In the genomic region with DNA sequence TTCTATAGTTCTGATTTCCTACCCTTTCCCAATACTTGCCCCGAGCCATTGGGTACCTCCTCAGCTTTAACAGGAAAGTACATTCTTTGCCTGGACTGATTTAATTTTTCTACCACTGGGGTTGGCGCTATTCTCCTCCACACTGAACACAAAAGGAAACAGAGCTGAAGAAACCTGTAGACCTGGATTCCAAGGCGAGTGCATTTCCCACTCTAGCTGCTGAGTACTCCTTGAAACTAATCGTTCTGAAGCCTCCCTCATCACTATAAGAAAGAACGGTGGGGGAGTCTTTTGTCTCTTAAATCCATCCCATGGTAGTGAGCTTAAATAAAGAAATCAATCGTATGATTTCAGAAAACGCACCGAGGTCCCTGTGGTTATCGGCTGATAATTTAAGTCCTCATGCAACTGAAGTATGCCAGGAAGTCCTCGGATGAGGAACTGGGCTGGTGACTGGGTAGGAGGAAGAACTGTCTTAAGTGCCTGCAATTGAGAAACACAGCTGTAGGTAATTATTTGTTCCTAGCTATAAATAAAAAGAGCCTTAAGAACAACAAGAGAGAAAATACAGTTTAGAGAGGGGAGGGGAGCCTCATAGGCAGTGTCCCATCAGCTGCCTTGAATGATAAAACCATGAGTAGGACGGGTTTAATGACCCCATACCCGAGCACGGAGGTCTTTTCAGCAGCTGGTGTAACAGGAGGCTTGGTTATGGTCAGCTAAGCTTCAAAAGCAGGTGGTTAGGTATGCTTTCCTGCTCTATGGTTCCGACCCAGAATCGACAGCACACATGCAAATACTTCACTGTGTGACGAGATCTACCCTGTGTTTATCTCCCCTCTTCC, we compare ENCODE assay signal across 28 mouse cellular contexts.
DNase-seq lines count a peak whose midpoint lies in the region; ATAC-seq and TF ChIP-seq lines count a peak whose summit lies in the region.
"Had no signal": no experiment of that assay in that cellular context is flagged by ENCODE, and none has a peak within 500 bp of the region (broad histone marks: within the 10 kb centered on the region; RNA-seq: fewer than 3 reads in every experiment).

No protein-coding gene starts in this region.

- no peak overlapping the region for H3K4me3 ChIP-seq in kidney, embryonic 14.5 days (ENCODE audit: low read length)
- no peak overlapping the region for H3K4me3 ChIP-seq in kidney, adult 2 months (ENCODE audit: insufficient read depth, low read depth, low read length)
- H3K4me3 ChIP-seq in lung, embryonic 15.5 days = no peak overlapping the region
- no peak overlapping the region for H3K4me3 ChIP-seq in lung, adult 2 months (replicated peaks; ENCODE audit: extremely low read depth, low read depth, low read length)
- H3K4me3 ChIP-seq: embryonic facial prominence, embryonic 13.5 days; hindbrain, embryonic 10.5 days; intestine, embryonic 15.5 days; layer of hippocampus, adult 2 months; limb, embryonic 12.5 days; midbrain, embryonic 15.5 days; neural tube, embryonic 12.5 days had no signal

- H3K9ac ChIP-seq in kidney, embryonic 14.5 days (ENCODE audit: low read depth, low read length) = no peak overlapping the region
- no peak overlapping the region for H3K9ac ChIP-seq in lung, embryonic 15.5 days
- H3K9ac ChIP-seq: embryonic facial prominence, embryonic 13.5 days; intestine, embryonic 15.5 days; limb, embryonic 12.5 days; liver, postnatal 0 days; midbrain, embryonic 15.5 days; neural tube, embryonic 12.5 days had no signal

- H3K27ac ChIP-seq in kidney, embryonic 14.5 days (ENCODE audit: low read depth, low read length) = no peak overlapping the region
- no peak overlapping the region for H3K27ac ChIP-seq in kidney, adult 2 months (ENCODE audit: insufficient read depth, low read depth, low read length)
- no peak overlapping the region for H3K27ac ChIP-seq in lung, embryonic 15.5 days
- H3K27ac ChIP-seq: embryonic facial prominence, embryonic 13.5 days; hindbrain, embryonic 10.5 days; intestine, embryonic 15.5 days; layer of hippocampus, adult 2 months; limb, embryonic 12.5 days; midbrain, embryonic 15.5 days; neural tube, embryonic 12.5 days had no signal

- H3K4me1 ChIP-seq in kidney, embryonic 14.5 days (ENCODE audit: control insufficient read depth, insufficient read depth, low read length) = no peaks in the 10 kb centered on the region
- no peaks in the 10 kb centered on the region for H3K4me1 ChIP-seq in kidney, adult 2 months (ENCODE audit: control insufficient read depth, insufficient read depth, low read length)
- H3K4me1 ChIP-seq in lung, embryonic 15.5 days = no peaks in the 10 kb centered on the region
- no peaks in the 10 kb centered on the region for H3K4me1 ChIP-seq in lung, adult 2 months (ENCODE audit: control insufficient read depth, insufficient read depth, low read length)
- H3K4me1 ChIP-seq: embryonic facial prominence, embryonic 13.5 days; hindbrain, embryonic 10.5 days; intestine, embryonic 15.5 days; midbrain, embryonic 15.5 days; neural tube, embryonic 12.5 days had no signal

- no peaks in the 10 kb centered on the region for H3K9me3 ChIP-seq in kidney, embryonic 14.5 days (ENCODE audit: control insufficient read depth, low read length)
- no peaks in the 10 kb centered on the region for H3K9me3 ChIP-seq in lung, embryonic 15.5 days
- H3K9me3 ChIP-seq: embryonic facial prominence, embryonic 13.5 days; hindbrain, embryonic 10.5 days; intestine, embryonic 15.5 days; limb, embryonic 12.5 days; midbrain, embryonic 15.5 days; neural tube, embryonic 12.5 days had no signal

- H3K4me2 ChIP-seq in kidney, embryonic 14.5 days (replicated peaks; ENCODE audit: low read depth, low read length) = no peak overlapping the region
- H3K4me2 ChIP-seq in lung, embryonic 15.5 days = no peak overlapping the region
- H3K4me2 ChIP-seq: embryonic facial prominence, embryonic 13.5 days; heart, embryonic 11.5 days; intestine, embryonic 15.5 days; limb, embryonic 12.5 days; liver, embryonic 11.5 days; midbrain, embryonic 15.5 days; neural tube, embryonic 12.5 days had no signal

- H3K36me3 ChIP-seq in kidney, embryonic 14.5 days (ENCODE audit: control insufficient read depth, insufficient read depth, low read length) = no peaks in the 10 kb centered on the region
- H3K36me3 ChIP-seq in kidney, adult 2 months (ENCODE audit: control insufficient read depth, insufficient read depth, low read length) = no peaks in the 10 kb centered on the region
- no peaks in the 10 kb centered on the region for H3K36me3 ChIP-seq in lung, embryonic 15.5 days
- H3K36me3 ChIP-seq: embryonic facial prominence, embryonic 13.5 days; hindbrain, embryonic 10.5 days; intestine, embryonic 15.5 days; limb, embryonic 12.5 days; midbrain, embryonic 15.5 days; neural tube, embryonic 12.5 days had no signal

- no peak for TF ChIP-seq CTCF in kidney, adult 2 months (conservative IDR thresholded peaks at IDR 0.05; ENCODE audit: insufficient read depth, insufficient read length, low read depth, low read length)
- no peak for TF ChIP-seq CTCF in lung, adult 2 months (IDR thresholded peaks at IDR 0.05; ENCODE audit: insufficient read depth, low read length)

- 59% methylated on average over 16 of the region's 16 CpGs for WGBS in kidney, embryonic 14.5 days
- 50% methylated on average over 16 of the region's 16 CpGs for WGBS in kidney, adult 2 months
- 66% methylated on average over 16 of the region's 16 CpGs for WGBS in lung, embryonic 15.5 days
- 58% methylated on average over 16 of the region's 16 CpGs for WGBS in lung, adult 2 months

- peak; percentile 72; the same call in 1 of the 2 replicates for ATAC-seq in kidney, embryonic 14.5 days (ENCODE audit: low FRiP score, low TSS enrichment)
- ATAC-seq in lung, embryonic 15.5 days (ENCODE audit: borderline replicate concordance, extremely low read depth, low FRiP score, low TSS enrichment) = peak; percentile 64; the same call in 1 of the 2 replicates
- peak; percentile 50; the same call in 1 of the 2 replicates for ATAC-seq in megakaryocyte progenitor cell, adult 5-6 weeks (replicated peaks; ENCODE audit: poor library complexity)
- ATAC-seq: forebrain, embryonic 16.5 days; hindbrain, embryonic 16.5 days; intestine, embryonic 15.5 days; liver, postnatal 0 days; midbrain, embryonic 15.5 days had no signal

- intact Hi-C loops in left cerebral cortex, postnatal 10 days (cut with DNase I) = no loop called here

- DNase-seq in kidney, adult 2 months = no peak
- DNase-seq in lung, adult 2 months = no peak
- no peak for DNase-seq in left cerebral cortex, postnatal 10 days (ENCODE audit: extremely low spot score in 1 of 2, low spot score in 2 of 2)
- DNase-seq in spleen, postnatal 14 days (ENCODE audit: low spot score in 2 of 2) = no peak
- no peak for DNase-seq in adrenal gland, postnatal 10 days
- DNase-seq: cerebellum, adult 11-12 months; cerebellum, postnatal 10 days; gastrocnemius, postnatal 14 days; heart, adult 11 months; kidney, postnatal 25 days; layer of hippocampus, postnatal 36 days; liver, postnatal 0 days; retina, postnatal 1 day; right cerebral cortex, postnatal 25 days had no signal

- no peak for TF ChIP-seq POLR2A in kidney, adult 2 months (IDR thresholded peaks at IDR 0.05; ENCODE audit: low read depth, low read length)
- TF ChIP-seq POLR2A in lung, adult 2 months (IDR thresholded peaks at IDR 0.05; ENCODE audit: borderline replicate concordance, extremely low read depth, low read depth, low read length) = no peak

- H3K27me3 ChIP-seq in kidney, embryonic 14.5 days (ENCODE audit: control insufficient read depth, insufficient read depth, low read length) = no peaks in the 10 kb centered on the region
- H3K27me3 ChIP-seq in kidney, adult 2 months (replicated peaks; ENCODE audit: control insufficient read depth, insufficient read depth, low read length) = no peaks in the 10 kb centered on the region
- no peaks in the 10 kb centered on the region for H3K27me3 ChIP-seq in lung, embryonic 15.5 days
- H3K27me3 ChIP-seq: embryonic facial prominence, embryonic 13.5 days; intestine, embryonic 15.5 days; limb, embryonic 12.5 days; midbrain, embryonic 15.5 days; neural tube, embryonic 12.5 days had no signal
